Mouse (Mus musculus) thymus, postnatal 10 days (tissue): ENCODE measurements at regions not wholly inside any gene's neighbourhood (a gene's known extent, or its start where the extent isn't known, plus 50 kb on each side); places are given as distances from the start of the nearest gene placed in this dataset.

Source experiments
- DNase-seq, 2 experiments: peaks; one replicate each; pipeline ENCODE4 v3.0.0; 2021; ENCODE audit warnings: low spot score in 2 of 2

DNA sequence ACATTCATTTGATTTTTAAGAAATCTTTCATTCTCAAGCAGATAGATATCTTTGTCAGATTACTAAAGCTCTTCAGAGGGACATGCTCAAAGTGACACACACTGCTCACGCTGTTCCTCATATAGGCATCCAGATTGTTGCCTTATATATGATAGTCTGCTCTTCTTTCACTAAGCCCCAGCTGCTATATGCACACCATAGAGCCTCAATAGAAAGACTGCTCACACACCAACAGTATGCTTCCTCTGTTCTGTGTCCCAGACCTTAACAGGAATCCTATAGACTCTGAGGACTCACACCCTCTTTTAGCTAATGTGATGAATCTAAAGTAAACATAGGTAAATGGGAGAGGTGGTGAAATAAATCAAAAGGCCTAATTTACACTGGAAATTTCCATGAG, 561.8 kb downstream of the Smarca1 start:
- DNase-seq, result no peak

DNA sequence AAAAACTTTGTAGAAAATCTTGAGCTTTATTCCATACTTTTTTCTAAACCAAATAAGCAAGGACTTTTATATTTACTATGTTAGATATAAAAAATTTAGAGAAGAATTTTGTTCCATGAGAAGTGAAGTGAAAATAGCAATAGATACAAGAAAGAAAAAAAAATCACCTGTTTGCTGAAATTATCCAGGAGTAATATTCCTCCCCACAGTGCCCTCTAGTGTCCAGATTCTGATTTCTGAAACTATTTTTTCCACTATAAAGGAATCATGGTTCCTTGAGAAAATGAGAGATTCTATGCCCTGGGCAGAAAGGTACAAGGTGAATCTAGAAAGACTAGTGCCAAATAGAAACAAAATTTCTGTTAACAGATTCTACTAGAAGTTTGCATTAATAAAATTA, 564.0 kb downstream of the Smarca1 start:
- peak in 1 of 2 experiments; percentile 2 for DNase-seq

DNA sequence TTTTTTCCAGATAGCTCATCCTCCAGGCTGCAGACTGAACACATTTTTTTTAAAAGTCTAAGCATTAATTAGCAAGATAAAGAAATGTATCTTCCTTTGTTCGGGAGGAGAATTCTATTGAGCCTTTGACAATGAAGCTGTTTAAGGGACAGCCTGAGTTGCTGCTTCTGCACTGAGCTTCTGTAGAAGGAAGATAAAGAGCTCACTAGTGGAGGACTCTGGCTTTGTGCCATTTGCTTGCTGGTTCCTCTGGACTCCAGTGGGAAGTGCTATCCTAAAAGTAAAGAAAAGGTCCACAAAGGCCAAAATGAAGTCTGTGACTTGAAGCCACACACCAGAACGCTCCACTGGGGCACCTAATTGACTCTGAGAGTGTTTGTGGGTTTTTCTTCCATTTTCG, 577.0 kb downstream of the Smarca1 start:
- no peak for DNase-seq

DNA sequence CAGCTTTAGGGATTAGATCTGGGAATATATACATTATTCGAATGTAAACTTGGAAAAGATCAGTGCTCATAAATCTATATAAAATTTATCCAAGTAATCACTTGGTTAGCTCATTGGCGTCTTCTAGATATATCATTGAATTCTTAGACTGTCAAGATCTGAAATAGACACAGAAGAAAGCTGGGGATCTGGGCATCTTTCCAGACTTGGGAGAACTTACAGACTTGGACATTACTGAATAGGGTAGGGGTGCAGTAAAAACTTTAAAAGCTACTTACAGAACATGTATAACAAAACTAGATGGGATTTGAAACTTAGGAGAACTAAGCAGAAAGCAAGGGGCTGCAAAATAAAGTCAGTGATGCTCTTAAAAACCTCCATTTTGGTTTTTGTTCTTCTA, 585.6 kb downstream of the Smarca1 start:
- DNase-seq, result no peak

DNA sequence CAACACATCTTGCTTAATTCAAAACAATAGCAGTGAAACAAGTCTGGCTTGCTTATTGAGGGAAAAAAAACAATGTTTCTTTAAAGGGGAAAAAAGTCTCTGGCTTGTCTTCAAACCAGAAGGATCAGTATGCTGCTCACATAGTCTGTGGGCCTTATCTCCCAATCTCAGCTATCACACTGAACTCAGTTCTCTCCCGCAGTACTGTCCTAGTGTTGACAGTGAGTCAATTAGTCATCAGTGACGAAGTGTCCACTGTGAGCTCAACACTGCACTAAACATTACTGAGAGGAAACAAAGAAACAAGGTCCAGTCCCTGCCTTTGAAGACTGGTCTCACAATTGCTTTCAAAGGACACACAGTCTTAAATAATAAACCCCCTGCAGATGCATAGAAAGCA, 589.2 kb downstream of the Smarca1 start:
- no peak for DNase-seq

DNA sequence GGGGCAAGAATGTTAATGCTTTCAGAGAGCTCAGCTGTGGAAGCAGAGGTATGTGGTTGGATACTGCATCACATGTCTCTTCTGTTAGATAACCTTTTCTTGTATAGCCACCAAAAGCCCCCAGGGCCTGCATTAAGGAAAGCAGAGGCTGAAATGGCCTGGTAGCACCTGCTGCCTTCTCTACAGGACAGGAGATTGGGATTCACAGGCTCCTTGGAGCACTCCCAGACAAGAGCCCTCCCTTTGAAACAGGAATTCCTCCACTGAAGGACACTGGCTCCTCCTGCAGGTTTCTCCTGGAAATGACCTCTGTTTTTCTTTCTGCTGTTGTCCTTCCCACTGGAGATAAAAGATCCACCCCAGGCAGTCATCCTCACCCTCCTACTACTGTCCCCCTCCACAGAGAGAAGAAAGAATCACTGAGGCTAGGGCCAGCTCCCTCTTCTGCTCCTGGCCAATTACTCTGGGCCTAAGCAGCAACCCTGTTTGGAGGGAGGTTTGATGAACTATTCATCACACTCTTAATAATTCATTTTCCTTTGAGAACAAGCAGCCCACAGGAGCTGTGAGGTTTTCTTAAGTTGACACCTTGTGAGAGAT, 600.1 kb downstream of the Smarca1 start:
- peak in 1 of 2 experiments; percentile 2 for DNase-seq
